Mouse (Mus musculus): Measurements from ENCODE around the gene Crebbp. TPM values are rescaled to one million over a fixed set of nuclear protein-coding genes. Genes with fewer than 3 reads are reported as not detected.

Crebbp gene
- total and polyA plus RNA-seq, 2 experiments: 8.4 to 10.1 TPM

- Histone ChIP-seq H3K36me3 (ENCODE audit: control insufficient read depth, insufficient read depth, low read length) (peaks cover 43% of the 10 kb centered on the region), H3K27ac (replicated peaks; ENCODE audit: insufficient read depth, low read depth, low read length) (no peak overlapping the region), H3K4me1 (ENCODE audit: control insufficient read depth, insufficient read depth, low read length) (peaks cover 3% of the 10 kb centered on the region), H3K4me3 (ENCODE audit: insufficient read depth, low read depth, low read length) (no peak overlapping the region), H3K27me3 (ENCODE audit: control insufficient read depth, insufficient read depth, low read length) (no peaks in the 10 kb centered on the region), H3K9ac (ENCODE audit: low read depth, low read length) (no peak overlapping the region), H3K79me2 (ENCODE audit: control insufficient read depth, insufficient read depth, low read length) (no peaks in the 10 kb centered on the region)
- DNase-seq (ENCODE audit: extremely low read depth, low read depth, low spot score): no peak
- WGBS: 92% methylated on average over 5 of the region's 5 CpGs
- TF ChIP-seq CTCF (IDR thresholded peaks at IDR 0.05; ENCODE audit: low read depth, low read length) (no peak), POLR2A (IDR thresholded peaks at IDR 0.05; ENCODE audit: extremely low read depth, insufficient read depth, low read length) (no peak)
Observed at GRCm38 (mm10) chr16:4040206-4040605, 173.6 kb downstream of the Crebbp start.

- Histone ChIP-seq H3K79me2 (ENCODE audit: control insufficient read depth, insufficient read depth, low read length) (no peaks in the 10 kb centered on the region), H3K36me3 (ENCODE audit: control insufficient read depth, insufficient read depth, low read length) (peaks cover 32% of the 10 kb centered on the region), H3K9ac (ENCODE audit: low read depth, low read length) (no peak overlapping the region), H3K4me1 (ENCODE audit: control insufficient read depth, insufficient read depth, low read length) (peaks cover 4% of the 10 kb centered on the region), H3K27ac (replicated peaks; ENCODE audit: insufficient read depth, low read depth, low read length) (no peak overlapping the region), H3K4me3 (ENCODE audit: insufficient read depth, low read depth, low read length) (no peak overlapping the region), H3K27me3 (ENCODE audit: control insufficient read depth, insufficient read depth, low read length) (no peaks in the 10 kb centered on the region)
- TF ChIP-seq CTCF (IDR thresholded peaks at IDR 0.05; ENCODE audit: low read depth, low read length): no peak
- no peak for TF ChIP-seq POLR2A (IDR thresholded peaks at IDR 0.05; ENCODE audit: extremely low read depth, insufficient read depth, low read length)
- DNase-seq (ENCODE audit: extremely low read depth, low read depth, low spot score): no peak
- 94% methylated on average over 7 of the region's 7 CpGs for WGBS
Observed at GRCm38 (mm10) chr16:4037690-4038089, 176.1 kb downstream of the Crebbp start.

GRCm38 (mm10) chr16:4036807-4037206, 177.0 kb downstream of the Crebbp start, which contains the start of gene Dnase1:
TSS of gene Dnase1 (plus strand) at chr16:4036942.
- Histone ChIP-seq H3K36me3 (ENCODE audit: control insufficient read depth, insufficient read depth, low read length) (peaks cover 26% of the 10 kb centered on the region), H3K9ac (ENCODE audit: low read depth, low read length) (no peak within 1 kb of the TSS), H3K4me1 (ENCODE audit: control insufficient read depth, insufficient read depth, low read length) (peaks cover 10% of the 10 kb centered on the region), H3K4me3 (ENCODE audit: insufficient read depth, low read depth, low read length) (no peak within 1 kb of the TSS), H3K27me3 (ENCODE audit: control insufficient read depth, insufficient read depth, low read length) (no peaks in the 10 kb centered on the region), H3K79me2 (ENCODE audit: control insufficient read depth, insufficient read depth, low read length) (no peaks in the 10 kb centered on the region), H3K27ac (replicated peaks; ENCODE audit: insufficient read depth, low read depth, low read length) (no peak within 1 kb of the TSS)
- DNase-seq (ENCODE audit: extremely low read depth, low read depth, low spot score): peak; percentile 20
- WGBS: 67% methylated on average over 5 of the region's 5 CpGs
- no peak for TF ChIP-seq POLR2A (IDR thresholded peaks at IDR 0.05; ENCODE audit: extremely low read depth, insufficient read depth, low read length)
- no peak for TF ChIP-seq CTCF (IDR thresholded peaks at IDR 0.05; ENCODE audit: low read depth, low read length)

GRCm38 (mm10) chr16:4035575-4035974, 178.2 kb downstream of the Crebbp start:
- H3K36me3 ChIP-seq (ENCODE audit: control insufficient read depth, insufficient read depth, low read length): peaks cover 20% of the 10 kb centered on the region
- H3K27ac ChIP-seq (replicated peaks; ENCODE audit: insufficient read depth, low read depth, low read length): no peak overlapping the region
- no peak overlapping the region for H3K9ac ChIP-seq (ENCODE audit: low read depth, low read length)
- H3K27me3 ChIP-seq (ENCODE audit: control insufficient read depth, insufficient read depth, low read length): no peaks in the 10 kb centered on the region
- peaks cover 11% of the 10 kb centered on the region for H3K4me1 ChIP-seq (ENCODE audit: control insufficient read depth, insufficient read depth, low read length)
- no peaks in the 10 kb centered on the region for H3K79me2 ChIP-seq (ENCODE audit: control insufficient read depth, insufficient read depth, low read length)
- H3K4me3 ChIP-seq (ENCODE audit: insufficient read depth, low read depth, low read length): no peak overlapping the region
- TF ChIP-seq POLR2A (IDR thresholded peaks at IDR 0.05; ENCODE audit: extremely low read depth, insufficient read depth, low read length) (no peak), CTCF (IDR thresholded peaks at IDR 0.05; ENCODE audit: low read depth, low read length) (no peak)
- peak; percentile 71 for DNase-seq (ENCODE audit: extremely low read depth, low read depth, low spot score)
- 30% methylated on average over 2 of the region's 2 CpGs for WGBS

GRCm38 (mm10) chr16:4034476-4034875, 179.3 kb downstream of the Crebbp start:
- no peaks in the 10 kb centered on the region for H3K79me2 ChIP-seq (ENCODE audit: control insufficient read depth, insufficient read depth, low read length)
- no peak overlapping the region for H3K4me3 ChIP-seq (ENCODE audit: insufficient read depth, low read depth, low read length)
- no peak for TF ChIP-seq POLR2A (IDR thresholded peaks at IDR 0.05; ENCODE audit: extremely low read depth, insufficient read depth, low read length)
- no peak for TF ChIP-seq CTCF (IDR thresholded peaks at IDR 0.05; ENCODE audit: low read depth, low read length)
- H3K4me1 ChIP-seq (ENCODE audit: control insufficient read depth, insufficient read depth, low read length): peaks cover 11% of the 10 kb centered on the region
- H3K36me3 ChIP-seq (ENCODE audit: control insufficient read depth, insufficient read depth, low read length): peaks cover 11% of the 10 kb centered on the region; the same call in 1 of the 2 replicates
- no peaks in the 10 kb centered on the region for H3K27me3 ChIP-seq (ENCODE audit: control insufficient read depth, insufficient read depth, low read length)
- 90% methylated on average over 3 of the region's 3 CpGs for WGBS
- DNase-seq (ENCODE audit: extremely low read depth, low read depth, low spot score): no peak
- H3K9ac ChIP-seq (ENCODE audit: low read depth, low read length): no peak overlapping the region
- no peak overlapping the region for H3K27ac ChIP-seq (replicated peaks; ENCODE audit: insufficient read depth, low read depth, low read length)

GRCm38 (mm10) chr16:4033971-4034370, 179.8 kb downstream of the Crebbp start:
- Histone ChIP-seq H3K4me3 (ENCODE audit: insufficient read depth, low read depth, low read length) (no peak overlapping the region), H3K27me3 (ENCODE audit: control insufficient read depth, insufficient read depth, low read length) (no peaks in the 10 kb centered on the region), H3K79me2 (ENCODE audit: control insufficient read depth, insufficient read depth, low read length) (no peaks in the 10 kb centered on the region), H3K36me3 (ENCODE audit: control insufficient read depth, insufficient read depth, low read length) (peaks cover 9% of the 10 kb centered on the region; the same call in 1 of the 2 replicates), H3K27ac (replicated peaks; ENCODE audit: insufficient read depth, low read depth, low read length) (no peak overlapping the region), H3K9ac (ENCODE audit: low read depth, low read length) (no peak overlapping the region), H3K4me1 (ENCODE audit: control insufficient read depth, insufficient read depth, low read length) (peaks cover 11% of the 10 kb centered on the region)
- 81% methylated on average over 5 of the region's 5 CpGs for WGBS
- DNase-seq (ENCODE audit: extremely low read depth, low read depth, low spot score): no peak
- TF ChIP-seq CTCF (IDR thresholded peaks at IDR 0.05; ENCODE audit: low read depth, low read length) (no peak), POLR2A (IDR thresholded peaks at IDR 0.05; ENCODE audit: extremely low read depth, insufficient read depth, low read length) (no peak)
